Mouse (Mus musculus) gastrocnemius, postnatal 25 days (tissue): ENCODE measurements around the gene Proser2. TPM values are rescaled to one million over a fixed set of nuclear protein-coding genes. Genes with fewer than 3 reads are reported as not detected.

Experiments used
- DNase-seq: peaks from one replicate; pipeline ENCODE4 v3.0.0; 2022
- long read RNA-seq, 2 experiments: library from polyadenylated mRNA; stranded (forward); transcript quantifications; one replicate each; pipeline ENCODE4 v2.0.0; 2021
- total RNA-seq, 2 experiments: library from RNA; stranded (reverse); gene quantifications; 1 replicate in 1 of 2; 2 replicates in 1 of 2; pipeline ENCODE4 v1.2.3; 2021

Gene Proser2
- under 1 TPM; 0.43 to 0.97 TPM for total RNA-seq
- long read RNA-seq, experiment 1, full-length matches to known transcripts = 1 of 2 reads
- long read RNA-seq, experiment 1, partial matches to known transcripts = 1 of 2 reads
- long read RNA-seq, experiment 1, other reads (novel, unspliced or antisense) = 0 of 2 reads
- long read RNA-seq, experiment 2, full-length matches to known transcripts = 1 of 2 reads
- long read RNA-seq, experiment 2, partial matches to known transcripts = 1 of 2 reads
- long read RNA-seq, experiment 2, other reads (novel, unspliced or antisense) = 0 of 2 reads

DNA sequence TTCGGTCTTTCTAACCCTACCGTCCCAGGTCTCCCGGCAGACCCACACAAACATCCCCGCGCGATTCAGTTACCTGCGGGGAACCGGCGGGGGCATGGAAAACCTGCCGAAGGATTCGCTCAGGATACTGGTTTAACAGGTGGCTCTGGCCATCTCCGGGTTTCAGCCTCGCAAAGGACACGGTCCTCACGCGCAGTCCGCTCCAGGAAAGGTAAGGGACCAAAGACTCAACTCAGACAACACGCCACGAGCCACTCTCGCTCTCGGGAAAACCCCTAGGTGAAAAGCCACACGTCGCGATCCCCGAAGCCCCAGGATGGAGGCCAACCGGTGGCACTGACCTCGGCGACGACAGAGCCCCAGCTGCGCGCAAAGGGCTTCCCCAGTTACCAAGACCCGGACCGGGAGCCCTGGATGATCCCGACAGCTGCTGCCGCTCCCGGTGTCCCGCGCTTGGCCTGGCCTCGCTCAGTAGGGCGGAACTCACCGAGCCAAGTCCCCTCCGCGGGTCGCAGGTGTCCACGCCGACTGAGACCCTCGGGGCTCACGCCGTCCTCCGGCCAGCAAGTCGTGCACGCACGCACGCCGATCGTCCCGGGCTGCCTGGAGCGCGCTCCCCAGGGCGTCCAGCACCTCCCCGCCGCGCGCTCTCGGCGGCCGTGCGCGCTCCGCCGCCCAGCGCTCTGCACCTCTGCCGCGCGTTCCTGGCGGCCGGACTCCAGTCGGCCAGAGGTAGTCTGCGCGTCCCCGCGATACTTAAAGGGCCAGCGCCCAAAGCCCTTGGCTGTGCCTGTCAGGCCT lies at the start of gene Proser2:
Proser2 (minus strand) TSS at position 657 of the 801 bp plus-strand sequence.
- DNase-seq = peak; percentile 80

DNA sequence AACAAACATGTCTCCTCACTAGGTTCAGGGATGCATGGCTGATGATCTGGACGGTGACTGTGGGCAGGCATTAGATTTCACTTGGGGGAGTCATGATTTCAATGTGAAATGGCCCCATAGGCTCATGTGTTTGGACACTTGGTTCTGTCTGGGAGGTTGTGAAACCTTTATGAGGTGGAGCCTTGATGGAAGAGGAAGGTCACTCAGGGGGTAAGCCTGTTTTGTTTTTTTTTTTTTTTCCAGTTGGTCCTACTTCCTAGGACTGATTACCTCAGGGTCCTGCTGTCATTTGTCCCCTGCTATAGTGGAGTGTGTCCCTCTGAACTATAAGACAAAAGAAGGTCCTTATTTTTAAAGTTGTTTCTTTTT lies 49.7 kb upstream of the Proser2 start:
- no peak for DNase-seq

DNA sequence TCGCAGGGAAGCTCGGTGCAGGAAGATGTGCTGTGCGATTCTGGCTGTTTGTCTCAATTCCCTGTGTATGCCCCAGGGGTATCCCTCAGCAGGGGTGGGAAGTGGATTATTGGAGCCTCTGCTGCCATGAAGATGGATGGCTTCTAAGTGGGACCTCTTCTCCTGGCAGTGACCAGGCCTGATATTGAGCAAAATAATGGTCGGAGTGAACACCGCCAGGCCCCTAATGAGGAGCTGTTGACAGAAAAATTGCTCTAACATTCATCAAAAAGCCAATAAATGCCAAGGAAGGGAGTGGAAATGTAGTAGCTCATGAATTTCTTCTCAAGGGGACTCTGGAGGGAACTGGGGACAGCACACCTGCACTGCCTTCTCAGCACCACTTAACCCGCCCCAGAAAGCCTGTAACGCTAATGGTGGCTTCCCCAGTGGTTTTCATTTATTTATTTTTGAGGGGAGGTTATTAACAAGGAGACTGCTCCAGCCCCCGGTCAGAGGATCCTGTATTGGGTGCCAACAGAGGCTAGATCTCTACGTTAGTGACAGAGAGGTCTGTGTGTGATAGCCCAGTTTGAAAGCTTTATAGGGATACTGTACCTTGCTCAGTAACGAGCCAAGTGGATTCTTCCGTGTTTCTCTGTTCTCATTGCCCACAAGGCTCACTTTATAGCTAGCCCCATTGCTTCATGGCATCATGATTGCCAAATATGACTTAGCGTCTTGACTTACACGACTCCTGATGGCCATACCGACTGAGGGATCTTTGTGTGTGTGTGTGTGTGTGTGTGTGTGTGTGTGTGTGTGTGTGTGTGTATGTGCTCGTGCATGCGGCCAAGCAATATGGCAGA lies 49.1 kb upstream of the Proser2 start:
- DNase-seq = no peak

DNA sequence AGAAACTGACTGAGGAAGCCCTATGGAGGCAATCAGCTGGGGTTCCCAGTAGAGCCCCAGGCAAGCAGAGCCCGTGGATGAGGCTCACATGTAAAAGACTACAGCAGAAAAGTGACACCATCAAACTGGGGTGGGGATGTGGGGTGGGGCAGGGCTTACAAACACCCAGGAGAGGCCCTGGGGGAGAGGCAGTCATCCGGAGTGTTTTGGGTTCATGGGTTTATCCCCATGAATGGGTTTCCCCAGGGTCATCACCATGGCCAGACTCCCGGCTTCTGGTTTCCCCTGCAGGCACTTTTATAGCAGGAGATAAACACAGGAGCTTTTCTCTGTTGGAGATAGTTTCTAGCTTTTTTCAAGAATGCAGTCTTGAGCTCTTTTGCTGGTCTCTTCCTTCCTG lies 43.0 kb upstream of the Proser2 start:
- no peak for DNase-seq

DNA sequence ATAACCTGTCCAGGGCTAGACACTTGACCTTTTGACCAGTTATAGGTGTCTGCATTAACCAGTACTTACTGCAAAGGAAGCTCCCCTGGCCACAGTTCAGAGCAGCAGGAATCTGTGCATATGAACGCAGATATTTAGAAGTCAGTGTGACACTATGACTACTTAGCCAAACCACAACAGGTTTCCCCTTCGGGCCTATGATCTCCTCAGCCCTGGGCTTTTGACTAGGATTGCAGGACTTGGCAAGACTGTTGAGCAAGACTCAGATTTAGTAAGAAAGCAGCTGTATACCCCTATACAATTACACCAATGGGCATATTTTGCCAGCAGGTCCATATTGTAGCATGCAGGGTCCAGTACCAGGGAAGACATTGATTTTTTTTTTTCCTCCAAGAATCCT lies 38.5 kb upstream of the Proser2 start:
- DNase-seq = no peak

DNA sequence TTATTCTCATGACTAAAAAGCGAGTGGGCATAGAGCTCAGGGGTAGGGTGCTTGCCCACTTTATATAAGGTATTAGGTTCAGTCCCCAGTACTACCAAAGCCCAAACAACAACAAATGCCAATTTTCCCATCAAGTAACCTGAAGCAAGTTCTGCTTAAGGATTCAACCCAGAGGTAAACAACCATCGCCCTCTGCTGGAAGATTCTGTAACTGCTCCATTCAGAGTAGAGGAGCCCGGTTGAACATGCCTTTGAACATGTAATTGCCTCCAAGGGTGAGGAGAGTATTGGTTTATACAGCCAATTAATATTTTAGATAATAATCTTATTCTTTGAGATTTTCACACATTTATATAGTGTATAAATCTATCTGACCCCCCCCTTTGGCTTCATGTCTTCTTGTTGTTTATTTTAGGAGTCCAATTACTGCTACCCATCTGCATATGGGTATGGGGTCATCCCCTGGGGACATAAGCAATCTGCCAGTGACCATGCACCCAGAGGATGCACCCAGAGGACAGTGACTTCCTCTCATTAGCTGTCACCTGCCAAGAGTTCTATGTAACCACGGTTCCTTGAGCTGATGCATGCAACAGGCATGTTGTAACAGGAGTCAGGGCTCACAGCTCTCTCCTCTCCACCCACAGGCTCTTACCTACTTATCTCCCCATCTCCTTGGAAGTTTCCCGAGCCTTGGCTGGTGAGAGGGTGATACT lies 38.0 kb upstream of the Proser2 start:
- DNase-seq = peak; percentile 26

DNA sequence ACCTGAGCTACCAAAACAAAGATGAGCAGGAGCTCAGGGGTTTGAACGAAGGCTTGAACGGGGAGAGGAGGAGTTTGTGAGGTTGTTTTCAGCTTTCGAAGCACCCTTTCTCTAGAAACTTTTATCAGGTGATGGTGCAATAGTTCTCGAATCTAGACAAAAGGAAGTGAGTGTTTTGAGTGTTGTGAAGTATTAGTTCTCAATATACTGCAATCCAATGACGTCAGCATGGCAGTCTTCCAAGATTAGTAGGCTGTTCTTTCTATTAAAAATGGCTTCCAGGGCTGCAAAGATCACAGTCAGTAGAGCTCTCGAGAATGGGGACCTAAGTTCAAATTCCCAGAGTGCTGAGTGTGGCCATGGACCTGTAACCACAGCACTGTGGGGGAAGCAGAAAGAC lies 35.8 kb upstream of the Proser2 start:
- DNase-seq = no peak

DNA sequence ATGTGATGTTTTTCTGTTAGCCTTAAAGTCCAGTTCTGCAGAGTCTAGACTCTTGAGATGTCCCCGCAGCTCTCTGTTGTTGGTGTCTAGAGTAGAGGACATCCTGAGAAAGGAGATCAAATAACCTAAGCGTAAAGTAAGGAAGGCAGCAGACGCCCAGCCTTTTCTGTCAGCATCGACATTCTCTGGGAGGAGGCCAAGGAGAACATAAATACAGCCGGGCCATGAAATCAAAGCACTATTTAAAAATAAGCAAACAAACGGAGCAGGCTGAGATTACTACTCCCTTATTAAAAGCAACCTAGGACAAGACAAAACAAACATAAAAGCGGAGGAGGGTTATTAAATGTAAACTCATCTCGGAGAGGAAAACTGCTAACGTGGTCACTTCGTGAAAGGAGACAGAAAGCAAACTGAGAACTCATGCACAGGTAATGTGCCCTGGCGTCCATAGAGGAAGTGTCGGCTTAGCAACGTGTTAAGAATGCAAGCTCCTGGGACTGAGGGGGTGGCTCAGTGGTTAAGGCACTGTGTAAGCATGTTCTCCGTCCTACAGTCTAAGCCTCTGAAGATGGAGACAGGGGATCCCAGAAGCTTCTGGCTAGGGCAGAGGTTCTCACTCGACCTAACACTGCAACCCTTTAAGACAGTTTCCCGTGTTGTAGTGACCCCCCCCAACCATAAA lies 34.7 kb upstream of the Proser2 start:
- DNase-seq = no peak

DNA sequence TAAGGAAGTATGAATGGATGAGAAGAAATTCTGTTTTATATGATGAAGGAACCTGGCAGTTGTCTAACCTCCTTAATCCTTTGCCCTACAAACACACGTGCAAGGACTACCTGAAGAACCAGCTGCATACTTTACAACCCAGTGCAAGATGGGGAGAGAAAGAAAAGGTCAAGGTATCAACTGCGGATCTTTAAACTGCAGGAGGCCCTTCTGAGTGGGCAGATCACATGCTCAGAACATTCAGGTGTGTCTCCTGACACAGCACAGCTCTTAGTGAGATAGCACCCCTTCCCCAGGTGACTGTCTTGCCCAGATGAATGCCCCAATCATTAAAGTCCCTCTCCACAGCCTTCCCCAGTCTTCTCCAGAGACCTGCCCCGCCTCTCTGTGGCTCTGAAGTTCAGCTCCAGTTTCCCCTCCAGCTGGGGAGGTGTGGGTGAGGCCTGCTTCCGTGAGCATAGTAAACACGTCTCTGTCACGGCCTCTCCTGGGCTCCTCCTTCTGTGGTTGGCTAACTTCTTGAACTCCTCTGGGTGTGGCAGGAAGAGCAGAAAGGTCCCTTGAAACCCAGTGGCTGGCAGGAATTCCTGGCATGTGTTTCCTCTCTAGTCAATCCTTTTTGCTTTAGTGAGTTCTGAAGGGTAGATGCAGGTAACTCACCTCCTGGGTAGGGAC lies 32.5 kb upstream of the Proser2 start:
- peak; percentile 14 for DNase-seq

DNA sequence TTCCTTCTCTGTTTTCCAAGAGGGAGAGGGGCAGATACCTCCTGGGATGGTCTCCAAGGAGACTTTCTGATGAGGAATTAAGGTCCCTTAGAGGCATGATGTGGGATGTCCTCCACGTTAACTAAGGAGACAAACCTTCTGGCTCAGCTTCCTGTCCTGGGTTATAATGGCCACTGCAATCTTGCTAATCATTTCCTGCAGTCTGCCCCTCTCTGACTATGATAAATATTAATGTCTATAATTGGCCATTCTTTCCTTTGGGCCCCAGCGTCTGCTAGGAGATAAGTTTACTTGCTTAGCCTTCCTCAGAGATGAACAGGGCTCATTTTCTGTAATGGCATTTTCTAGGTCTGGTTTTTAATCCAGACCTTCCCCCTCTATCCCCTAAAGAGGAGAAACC lies 29.7 kb upstream of the Proser2 start:
- DNase-seq = no peak

DNA sequence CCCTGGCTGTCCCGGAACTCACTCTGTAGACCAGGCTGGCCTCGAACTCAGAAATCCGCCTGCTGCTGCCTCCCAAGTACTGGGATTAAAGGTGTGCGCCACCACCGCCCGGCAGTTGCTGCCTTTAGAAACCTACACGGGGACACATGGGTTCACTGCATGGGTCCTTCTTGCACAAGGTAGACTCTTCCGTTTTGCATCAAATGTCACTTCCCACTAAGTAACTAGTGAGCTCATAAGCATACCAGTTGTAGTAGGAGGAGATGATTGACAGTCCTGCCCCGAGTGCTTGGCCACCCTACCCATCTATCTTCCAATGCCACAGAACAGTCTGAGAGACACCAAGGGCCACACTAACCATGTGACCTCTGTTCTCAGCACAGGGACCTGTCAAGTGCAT lies 29.2 kb upstream of the Proser2 start:
- DNase-seq = no peak

DNA sequence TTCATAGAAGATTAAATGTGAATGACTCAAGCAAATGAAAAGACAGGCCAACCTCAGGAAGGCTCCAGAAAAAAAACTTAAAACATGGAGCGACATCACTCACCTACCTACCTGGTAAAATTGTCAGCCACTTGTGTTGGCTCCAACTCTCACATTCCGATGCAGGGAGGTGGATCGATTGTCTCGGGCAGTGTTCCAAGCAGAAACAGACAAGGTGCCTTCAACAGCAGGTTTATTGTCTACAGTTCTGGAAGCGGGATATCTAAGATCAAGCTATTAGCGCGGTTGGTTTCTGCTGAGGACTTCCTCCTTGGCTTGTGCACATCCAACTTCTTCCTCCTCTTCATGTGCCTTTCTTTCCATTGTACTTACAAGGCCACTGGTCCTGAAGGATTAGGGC lies 27.6 kb upstream of the Proser2 start:
- DNase-seq = no peak

DNA sequence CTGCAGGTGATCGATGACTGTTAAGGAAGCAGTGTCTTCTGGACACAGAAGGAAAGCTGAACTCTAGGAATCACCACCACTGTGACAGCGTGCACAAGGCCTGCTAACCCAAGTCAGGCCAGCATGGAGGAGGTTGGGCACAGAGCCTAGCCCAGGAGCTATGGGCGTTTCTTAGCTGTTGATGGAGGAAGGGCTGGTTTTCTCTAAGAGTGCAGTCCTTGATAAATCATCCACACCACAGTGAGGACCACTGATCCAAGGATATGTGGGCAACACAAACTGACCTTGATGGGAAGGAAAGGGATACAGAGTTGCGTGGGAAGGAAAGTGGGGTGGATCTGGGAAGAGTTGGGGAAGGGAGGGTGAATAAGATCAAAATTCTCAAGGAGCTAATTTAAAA lies 27.2 kb upstream of the Proser2 start:
- DNase-seq = no peak

DNA sequence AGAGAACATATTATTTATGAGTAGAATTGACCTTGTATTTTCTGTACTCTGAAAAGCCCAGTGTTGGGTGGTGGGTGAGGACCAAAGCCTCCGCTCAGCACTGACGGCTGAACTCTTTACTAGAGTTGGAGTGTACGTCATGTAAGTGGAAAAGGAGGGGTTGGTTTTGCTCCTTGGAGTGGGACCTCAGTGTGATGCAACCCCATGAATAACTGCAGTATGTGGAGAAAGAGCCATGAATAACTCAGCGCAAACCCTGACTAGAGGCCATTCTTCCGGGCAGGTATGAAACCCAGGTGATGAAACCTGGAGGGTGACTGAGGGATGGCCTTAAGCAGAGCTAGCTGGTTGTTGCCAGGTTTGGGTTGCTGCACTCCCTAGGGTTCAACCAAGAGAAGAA lies 19.8 kb upstream of the Proser2 start:
- no peak for DNase-seq

DNA sequence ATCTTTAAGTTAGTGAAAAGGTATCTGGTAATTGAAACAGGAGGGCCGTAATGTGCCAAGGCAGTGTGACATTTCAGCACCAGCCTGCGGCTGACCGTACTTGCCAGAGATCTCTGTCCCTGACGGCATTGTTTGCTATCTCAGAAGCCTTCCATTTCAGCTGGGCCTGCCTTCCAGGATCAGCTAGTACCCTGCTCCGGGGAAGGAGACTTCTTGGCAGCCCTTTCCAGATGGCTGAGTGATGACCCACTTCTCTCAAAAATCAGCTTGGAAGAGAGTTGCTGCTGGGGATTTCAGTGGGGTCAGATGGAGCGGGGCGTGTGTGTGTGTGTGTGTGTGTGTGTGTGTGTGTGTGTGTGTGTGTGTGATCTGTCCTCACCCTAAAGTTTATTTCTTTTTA lies 16.9 kb upstream of the Proser2 start:
- DNase-seq = no peak

DNA sequence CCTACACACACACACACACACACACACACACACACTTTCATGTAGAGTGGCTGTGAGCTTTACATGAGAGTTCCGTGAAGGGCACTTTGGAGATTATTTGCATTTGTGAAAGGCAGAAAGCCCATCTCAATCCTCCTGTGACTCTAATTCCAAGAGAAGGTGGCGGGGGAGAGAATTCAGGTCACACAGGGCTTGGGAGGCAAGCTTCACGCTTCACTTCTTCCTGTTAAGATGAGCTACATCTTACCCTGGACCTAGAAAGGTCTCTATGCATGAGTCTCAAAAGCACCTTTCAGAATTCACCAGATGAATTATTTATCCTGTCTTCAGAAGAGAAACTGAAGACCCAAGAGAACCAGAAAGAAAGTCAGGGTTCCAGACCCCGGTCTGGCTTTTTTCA lies 16.2 kb upstream of the Proser2 start:
- no peak for DNase-seq

DNA sequence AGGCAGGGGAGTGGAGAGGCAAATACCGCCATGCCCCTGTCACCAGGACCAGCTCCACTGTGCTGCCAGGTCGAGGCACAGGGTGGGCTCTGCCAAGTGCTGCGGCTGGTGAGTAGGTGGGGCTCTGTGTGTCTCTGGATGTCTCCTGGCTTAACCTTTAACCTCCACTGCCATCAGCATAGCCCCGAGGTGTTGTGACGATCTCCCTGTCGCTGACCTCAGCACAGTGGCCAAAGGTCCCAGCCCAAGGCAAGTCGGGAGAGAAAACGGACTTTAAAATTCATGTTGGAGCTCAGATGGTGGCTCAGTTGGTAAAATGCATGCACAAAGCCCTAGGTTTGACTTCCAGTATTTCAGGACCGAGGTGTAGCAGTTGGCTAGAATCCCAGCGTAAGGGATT lies 15.6 kb upstream of the Proser2 start:
- no peak for DNase-seq

DNA sequence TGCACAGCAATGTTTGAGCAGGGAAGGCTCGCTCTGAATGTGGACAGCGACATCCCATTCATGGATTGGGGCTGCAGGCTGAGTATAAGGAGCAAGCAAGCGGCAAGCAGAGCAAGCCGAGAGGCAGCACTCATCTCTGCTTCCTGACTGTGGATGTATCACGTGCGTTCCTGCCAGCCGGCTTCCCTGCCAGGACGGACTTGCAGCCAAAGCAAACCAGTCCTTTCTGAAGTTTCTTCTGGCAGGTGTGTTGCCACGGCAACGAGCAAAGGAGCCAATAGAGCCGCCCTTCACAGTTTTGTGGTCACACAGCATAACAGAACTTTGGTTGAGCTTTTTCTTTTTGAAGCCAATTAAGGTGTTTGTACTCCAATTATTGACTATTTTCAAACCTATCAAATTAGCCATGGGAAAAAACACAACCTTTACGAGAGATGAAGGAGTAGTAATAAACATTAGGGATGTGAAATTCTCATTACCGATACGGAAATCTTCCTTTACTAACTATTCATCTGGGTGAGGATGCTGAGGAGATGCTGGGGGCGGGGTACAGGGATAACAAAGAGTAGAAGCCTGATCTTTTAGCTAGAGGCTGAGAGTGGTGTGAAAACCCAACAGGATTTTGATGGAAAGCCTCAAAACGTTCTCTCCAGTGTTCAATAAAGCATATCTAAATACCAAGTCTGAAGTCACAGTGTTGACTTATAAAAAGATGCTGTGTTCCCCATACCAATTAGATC lies 13.1 kb upstream of the Proser2 start:
- no peak for DNase-seq

DNA sequence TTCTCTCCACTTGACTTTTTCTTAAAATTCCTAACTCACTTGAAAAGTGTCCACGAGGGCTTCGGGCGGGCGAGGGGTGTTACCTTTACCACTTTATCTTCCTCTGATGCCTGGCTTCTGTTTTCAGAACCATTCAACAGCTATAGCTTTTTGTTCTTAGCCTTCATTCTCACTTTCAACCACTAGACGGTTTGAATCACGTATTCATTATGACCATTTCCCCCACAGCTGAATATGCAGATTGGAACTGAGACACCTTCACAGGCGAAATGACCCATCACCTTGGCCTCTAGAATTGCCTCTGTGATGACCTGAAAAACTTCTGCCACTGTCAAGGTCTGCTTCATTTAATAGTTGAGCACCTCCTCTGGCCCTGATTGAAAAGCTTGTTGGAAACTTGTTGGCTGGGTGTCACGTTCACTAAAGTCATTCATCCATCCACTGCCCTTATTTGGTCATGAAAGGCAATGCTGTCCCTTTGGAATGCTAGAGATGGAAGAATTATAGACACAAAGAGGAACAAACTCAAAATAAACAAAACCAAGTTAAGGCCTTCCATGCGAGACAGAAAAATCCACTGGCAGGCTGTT lies 10.7 kb upstream of the Proser2 start:
- DNase-seq = no peak

DNA sequence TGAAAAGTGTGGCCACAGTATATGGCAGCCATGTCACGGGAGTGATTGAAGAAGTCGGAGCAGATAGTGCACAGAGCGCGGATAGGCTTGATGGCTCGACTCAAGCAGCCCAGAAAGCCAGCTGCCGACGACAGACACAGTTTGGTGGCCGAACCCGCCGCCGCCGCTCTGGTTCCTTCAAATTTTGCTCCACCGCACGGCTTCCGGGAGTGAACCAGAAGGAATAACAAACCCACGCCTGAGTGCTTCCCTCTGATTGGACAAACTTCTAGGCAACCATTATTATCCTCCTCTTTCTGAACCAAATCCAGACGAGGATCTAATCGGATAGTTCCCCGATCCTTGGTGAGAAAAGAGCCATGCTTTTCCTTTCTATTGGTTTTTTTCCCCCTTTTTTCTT lies 3.9 kb upstream of the Proser2 start:
- no peak for DNase-seq
